Mouse (Mus musculus): ENCODE data around the gene Slc15a4. TPM values are rescaled to one million over a fixed set of nuclear protein-coding genes. Genes with fewer than 3 reads are reported as not detected.

Gene Slc15a4
- total RNA-seq, 2 experiments from 2014 or later: 23.2 to 25.4 TPM

- no peak for DNase-seq (ENCODE audit: low spot score in 2 of 2)
- intact Hi-C loops (cut with DNase I): no loop called here
Measured at GRCm38 (mm10) chr5:127567165-127567741, 65.4 kb downstream of the Slc15a4 start.

DNA sequence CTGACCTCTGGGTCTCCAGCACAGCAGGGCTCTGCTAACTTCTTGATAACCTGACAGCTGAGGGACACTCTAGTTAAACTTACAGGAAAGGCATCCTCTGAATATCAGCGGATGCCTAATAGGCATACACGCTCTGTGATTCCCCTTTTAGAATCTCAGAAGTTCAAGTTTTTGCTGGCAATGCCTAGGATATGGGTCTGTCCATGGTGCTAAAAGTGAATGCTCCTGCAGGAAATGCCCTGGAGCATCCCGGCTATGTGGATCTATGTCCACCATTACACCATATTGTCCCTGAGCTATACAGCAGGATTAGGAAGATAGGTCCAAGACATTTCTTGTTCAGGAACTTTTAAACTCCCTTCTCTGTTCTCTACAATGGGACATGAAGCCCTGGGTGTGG, 71.6 kb downstream of the Slc15a4 start:
- DNase-seq (ENCODE audit: low spot score in 2 of 2): no peak

GRCm38 (mm10) chr5:127548136-127548535, 84.6 kb downstream of the Slc15a4 start:
- intact Hi-C loops (cut with DNase I): no loop called here
- no peak for DNase-seq (ENCODE audit: low spot score in 2 of 2)

More for the DNA sequence above, 71.6 kb downstream of the Slc15a4 start:
- intact Hi-C loops (cut with DNase I): no loop called here

DNA sequence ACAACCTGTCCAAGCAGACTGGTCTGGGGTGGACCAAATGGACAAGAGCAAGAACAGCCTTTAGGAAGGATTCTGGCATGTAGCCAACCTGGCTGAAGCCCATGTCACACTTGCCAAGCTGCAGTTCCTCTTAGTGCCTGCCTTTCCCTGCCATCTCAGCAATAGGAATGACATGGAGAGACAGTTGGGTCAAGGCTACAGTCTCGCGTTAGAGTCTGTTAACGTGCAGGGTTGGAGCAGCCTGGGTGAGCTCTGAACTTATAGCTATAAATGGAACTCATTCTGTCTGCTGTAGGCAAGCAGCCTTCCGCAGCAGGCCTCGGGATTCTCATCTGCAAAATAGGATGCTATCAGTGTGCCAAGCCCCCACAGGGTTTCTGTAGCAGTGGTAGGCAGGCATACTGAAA, 86.1 kb downstream of the Slc15a4 start:
- intact Hi-C loops (cut with DNase I): no loop called here
- DNase-seq (ENCODE audit: low spot score in 2 of 2): no peak

Other genes with a start within 250 kb of the Slc15a4 start
- gene Glt1d1, start 635 bp downstream of the Slc15a4 start, total RNA-seq (2021): 10 to 100 TPM; 22.6 to 27.3 TPM

Data from left cerebral cortex, postnatal 25 days (tissue).